Mouse (Mus musculus) spleen, adult 2 months (tissue): ENCODE data around the gene Rpl36al. TPM values are rescaled to one million over a fixed set of nuclear protein-coding genes. Genes with fewer than 3 reads are reported as not detected.
"Not testable (repeated sequence)": the region's sequence is repeated elsewhere in the genome, so short reads cannot be mapped to it uniquely, and the experiment has no call there.

Experiments
- DNase-seq, 2 experiments: peaks; one replicate each; pipeline versions ENCODE4 v3.0.0 to v3.0.0-alpha.2; 2012 to 2021; ENCODE audit warnings: low spot score in 2 of 2, low read depth in 1 of 2
- H3K27ac ChIP-seq: fragments of 200-500 bp; 2 replicates; pipeline ENCODE4 v1.5.1; 2012; ENCODE audit warnings: low read length, inconsistent platforms; ENCODE audit not compliant: insufficient read depth
- H3K27me3 ChIP-seq: fragments of 200-500 bp; 2 replicates; pipeline ENCODE4 v1.6.1; 2012; ENCODE audit warnings: mild to moderate bottlenecking, moderate library complexity, low read length, inconsistent platforms; ENCODE audit not compliant: control insufficient read depth, insufficient read depth
- H3K36me3 ChIP-seq: fragments of 200-500 bp; 2 replicates; pipeline ENCODE4 v1.6.1; 2012; ENCODE audit warnings: mild to moderate bottlenecking, low read length, inconsistent platforms; ENCODE audit not compliant: control insufficient read depth, insufficient read depth
- H3K4me1 ChIP-seq: fragments of 200-500 bp; 2 replicates; pipeline ENCODE4 v1.6.1; 2011; ENCODE audit warnings: inconsistent platforms; ENCODE audit not compliant: control insufficient read depth, insufficient read depth, insufficient read length
- H3K4me3 ChIP-seq: fragments of 200-500 bp; 2 replicates; pipeline ENCODE4 v1.5.1; 2011; ENCODE audit warnings: mild to moderate bottlenecking, inconsistent platforms; ENCODE audit not compliant: insufficient read depth, insufficient read length; ENCODE audit errors: extremely low read depth
- CTCF ChIP-seq: fragments of 200-500 bp; IDR thresholded peaks from 2 replicates; pipeline ENCODE4 v1.5.1; 2011; ENCODE audit warnings: mild to moderate bottlenecking, inconsistent platforms; ENCODE audit not compliant: insufficient read depth, insufficient read length, insufficient replicate concordance; ENCODE audit errors: extremely low read depth
- POLR2A ChIP-seq: fragments of 200-500 bp; IDR thresholded peaks from 2 replicates; pipeline ENCODE4 v1.6.1; 2011; ENCODE audit warnings: low read depth, low read length, inconsistent platforms
- WGBS: fragments of 180-500 bp; shearing (Covaris S2); methylation state at CpG from one replicate; pipeline ENCODE4 v1.1.7; 2018; 5-methylcytosine and 5-hydroxymethylcytosine counted together
- polyA plus RNA-seq: library from polyadenylated mRNA; depleted of rRNA; stranded (reverse); fragments of >200 nt; gene quantifications from 2 replicates; pipeline ENCODE4 v1.2.3, GENCODE M21; 2012

The Rpl36al gene
- polyA plus RNA-seq, 1 experiment: 75.1 TPM

GRCm38 (mm10) chr12:69164904-69165303 is 19.0 kb downstream of the Rpl36al start:
- H3K27ac ChIP-seq: no peak overlapping the region
- no peak for DNase-seq
- no peaks in the 10 kb centered on the region for H3K36me3 ChIP-seq
- WGBS: 44% methylated on average over 3 of the region's 3 CpGs
- H3K27me3 ChIP-seq: no peaks in the 10 kb centered on the region
- no peak overlapping the region for H3K4me3 ChIP-seq
- no peaks in the 10 kb centered on the region for H3K4me1 ChIP-seq
- TF ChIP-seq POLR2A (no peak), CTCF (no peak)

- not testable (repeated sequence) for DNase-seq, H3K4me3 ChIP-seq, H3K4me1 ChIP-seq, H3K27me3 ChIP-seq, H3K27ac ChIP-seq, H3K36me3 ChIP-seq
- 72% methylated on average over 4 of the region's 4 CpGs for WGBS
These were observed 20.3 kb downstream of the Rpl36al start for GRCm38 (mm10) chr12:69163586-69163985.

- H3K4me1 ChIP-seq, DNase-seq, H3K4me3 ChIP-seq, H3K27me3 ChIP-seq, H3K27ac ChIP-seq, H3K36me3 ChIP-seq: not testable (repeated sequence)
- WGBS: 90% methylated on average over 2 of the region's 2 CpGs
These were observed 23.2 kb downstream of the Rpl36al start for GRCm38 (mm10) chr12:69160677-69161076.

GRCm38 (mm10) chr12:69159578-69159940 is 24.3 kb downstream of the Rpl36al start:
- peak in 1 of 2 experiments; percentile 83 for DNase-seq
- WGBS: 2% methylated on average over 9 of the region's 9 CpGs
- H3K27ac ChIP-seq: peak overlapping the region; percentile 69; the same call in 1 of the 2 replicates

GRCm38 (mm10) chr12:69158765-69159577 is 24.9 kb downstream of the Rpl36al start, which contains the start of gene Rps29:
Rps29 (minus strand) TSS chr12:69159186.
- TF ChIP-seq POLR2A: peak; percentile 82
- H3K4me3 ChIP-seq: peak within 1 kb of the TSS; percentile 84
- H3K27me3 ChIP-seq: not testable (repeated sequence)

More at GRCm38 (mm10) chr12:69159578-69159940, 24.3 kb downstream of the Rpl36al start:
- Histone ChIP-seq H3K36me3 (peaks cover 9% of the 10 kb centered on the region), H3K27me3 (no peaks in the 10 kb centered on the region), H3K4me1 (peaks cover 3% of the 10 kb centered on the region; the same call in 1 of the 2 replicates), H3K4me3 (no peak overlapping the region; the same call in 1 of the 2 replicates)
- TF ChIP-seq POLR2A (no peak), CTCF (no peak)

GRCm38 (mm10) chr12:69158366-69158764 is 25.5 kb downstream of the Rpl36al start:
- no peak for DNase-seq
- H3K27ac ChIP-seq: peak overlapping the region; percentile 94
- H3K4me1 ChIP-seq: peaks cover 3% of the 10 kb centered on the region; the same call in 1 of the 2 replicates
- WGBS: under 1% methylated on average over 19 of the region's 19 CpGs
- H3K36me3 ChIP-seq: peaks cover 9% of the 10 kb centered on the region
- H3K4me3 ChIP-seq: peak overlapping the region; percentile 84
- no peaks in the 10 kb centered on the region for H3K27me3 ChIP-seq
- TF ChIP-seq POLR2A (no peak), CTCF (no peak)

More at GRCm38 (mm10) chr12:69158765-69159577, 24.9 kb downstream of the Rpl36al start, which contains the start of gene Rps29:
- peak within 1 kb of the TSS; percentile 94 for H3K27ac ChIP-seq
- H3K36me3 ChIP-seq, H3K4me1 ChIP-seq: not testable (repeated sequence)
- WGBS: under 1% methylated on average over 62 of the region's 68 CpGs
- DNase-seq: peak; percentile 93 to 98

- Histone ChIP-seq H3K36me3 (peaks cover 9% of the 10 kb centered on the region), H3K27ac (no peak overlapping the region), H3K4me3 (no peak overlapping the region), H3K4me1 (peaks cover 3% of the 10 kb centered on the region; the same call in 1 of the 2 replicates), H3K27me3 (no peaks in the 10 kb centered on the region)
- no peak for TF ChIP-seq POLR2A
- no peak for TF ChIP-seq CTCF
- DNase-seq: no peak
- 84% methylated on average over 2 of the region's 2 CpGs for WGBS
These were observed 26.8 kb downstream of the Rpl36al start for GRCm38 (mm10) chr12:69157107-69157506.
